Mouse (Mus musculus): ENCODE data around the gene Zbtb34. TPM values are rescaled to one million over a fixed set of nuclear protein-coding genes. Genes with fewer than 3 reads are reported as not detected.

Zbtb34 gene
- polyA plus RNA-seq, 1 experiment from 2014 or later, result 7.6 TPM

GRCm38 (mm10) chr2:33462066-33462465 lies 30.9 kb upstream of the Zbtb34 start:
- Histone ChIP-seq H3K9ac (replicated peaks; ENCODE audit: low read length) (no peak overlapping the region), H3K36me3 (replicated peaks; ENCODE audit: control insufficient read depth, insufficient read depth, low read depth, low read length) (no peaks in the 10 kb centered on the region; the same call in 1 of the 2 replicates), H3K4me2 (ENCODE audit: low read depth, low read length) (no peak overlapping the region), H3K27me3 (ENCODE audit: control insufficient read depth, insufficient read depth, low read length) (no peaks in the 10 kb centered on the region), H3K27ac (replicated peaks; ENCODE audit: low read depth, low read length) (no peak overlapping the region), H3K4me3 (ENCODE audit: low read depth, low read length) (no peak overlapping the region), H3K4me1 (ENCODE audit: control insufficient read depth, insufficient read depth, low read length) (no peaks in the 10 kb centered on the region), H3K9me3 (replicated peaks; ENCODE audit: control insufficient read depth, low read length) (no peaks in the 10 kb centered on the region)
- 88% methylated on average over 7 of the region's 7 CpGs for WGBS
- ATAC-seq (replicated peaks; ENCODE audit: insufficient number of reproducible peaks, low FRiP score, low TSS enrichment, low read depth), result no peak
- no peak for DNase-seq (ENCODE audit: low spot score)

- Histone ChIP-seq H3K9me3 (replicated peaks; ENCODE audit: control insufficient read depth, low read length) (no peaks in the 10 kb centered on the region), H3K4me1 (ENCODE audit: control insufficient read depth, insufficient read depth, low read length) (no peaks in the 10 kb centered on the region), H3K4me3 (ENCODE audit: low read depth, low read length) (no peak overlapping the region), H3K4me2 (ENCODE audit: low read depth, low read length) (no peak overlapping the region), H3K9ac (replicated peaks; ENCODE audit: low read length) (no peak overlapping the region), H3K27me3 (ENCODE audit: control insufficient read depth, insufficient read depth, low read length) (no peaks in the 10 kb centered on the region), H3K36me3 (replicated peaks; ENCODE audit: control insufficient read depth, insufficient read depth, low read depth, low read length) (no peaks in the 10 kb centered on the region; the same call in 1 of the 2 replicates), H3K27ac (replicated peaks; ENCODE audit: low read depth, low read length) (no peak overlapping the region)
- WGBS, result 81% methylated on average over 1 of the region's 1 CpGs
- ATAC-seq (replicated peaks; ENCODE audit: insufficient number of reproducible peaks, low FRiP score, low TSS enrichment, low read depth), result no peak
- no peak for DNase-seq (ENCODE audit: low spot score)
These were observed 29.9 kb upstream of the Zbtb34 start for GRCm38 (mm10) chr2:33461066-33461465.

- ATAC-seq (replicated peaks; ENCODE audit: insufficient number of reproducible peaks, low FRiP score, low TSS enrichment, low read depth) (no peak), DNase-seq (ENCODE audit: low spot score) (no peak)
- 86% methylated on average over 4 of the region's 4 CpGs for WGBS
- Histone ChIP-seq H3K4me3 (ENCODE audit: low read depth, low read length) (no peak overlapping the region), H3K27ac (replicated peaks; ENCODE audit: low read depth, low read length) (no peak overlapping the region), H3K36me3 (replicated peaks; ENCODE audit: control insufficient read depth, insufficient read depth, low read depth, low read length) (peaks cover 4% of the 10 kb centered on the region), H3K4me1 (ENCODE audit: control insufficient read depth, insufficient read depth, low read length) (no peaks in the 10 kb centered on the region), H3K9ac (replicated peaks; ENCODE audit: low read length) (no peak overlapping the region), H3K27me3 (ENCODE audit: control insufficient read depth, insufficient read depth, low read length) (no peaks in the 10 kb centered on the region), H3K9me3 (replicated peaks; ENCODE audit: control insufficient read depth, low read length) (no peaks in the 10 kb centered on the region), H3K4me2 (ENCODE audit: low read depth, low read length) (no peak overlapping the region)
These were observed 28.5 kb upstream of the Zbtb34 start for GRCm38 (mm10) chr2:33459660-33460059.

- DNase-seq (ENCODE audit: low spot score) (no peak), ATAC-seq (replicated peaks; ENCODE audit: insufficient number of reproducible peaks, low FRiP score, low TSS enrichment, low read depth) (no peak)
- Histone ChIP-seq H3K4me2 (ENCODE audit: low read depth, low read length) (no peak overlapping the region), H3K27ac (replicated peaks; ENCODE audit: low read depth, low read length) (no peak overlapping the region), H3K36me3 (replicated peaks; ENCODE audit: control insufficient read depth, insufficient read depth, low read depth, low read length) (peaks cover 9% of the 10 kb centered on the region), H3K9me3 (replicated peaks; ENCODE audit: control insufficient read depth, low read length) (no peaks in the 10 kb centered on the region), H3K4me3 (ENCODE audit: low read depth, low read length) (no peak overlapping the region), H3K4me1 (ENCODE audit: control insufficient read depth, insufficient read depth, low read length) (no peaks in the 10 kb centered on the region), H3K27me3 (ENCODE audit: control insufficient read depth, insufficient read depth, low read length) (no peaks in the 10 kb centered on the region), H3K9ac (replicated peaks; ENCODE audit: low read length) (no peak overlapping the region)
- 86% methylated on average over 3 of the region's 3 CpGs for WGBS
These were observed 25.6 kb upstream of the Zbtb34 start for GRCm38 (mm10) chr2:33456696-33457095.

GRCm38 (mm10) chr2:33456242-33456641 lies 25.1 kb upstream of the Zbtb34 start:
- peaks cover 9% of the 10 kb centered on the region for H3K36me3 ChIP-seq (replicated peaks; ENCODE audit: control insufficient read depth, insufficient read depth, low read depth, low read length)

GRCm38 (mm10) chr2:33455350-33455749 lies 24.2 kb upstream of the Zbtb34 start:
- Histone ChIP-seq H3K27me3 (ENCODE audit: control insufficient read depth, insufficient read depth, low read length) (no peaks in the 10 kb centered on the region), H3K4me2 (ENCODE audit: low read depth, low read length) (no peak overlapping the region), H3K36me3 (replicated peaks; ENCODE audit: control insufficient read depth, insufficient read depth, low read depth, low read length) (peaks cover 9% of the 10 kb centered on the region), H3K9ac (replicated peaks; ENCODE audit: low read length) (no peak overlapping the region), H3K4me1 (ENCODE audit: control insufficient read depth, insufficient read depth, low read length) (no peaks in the 10 kb centered on the region), H3K4me3 (ENCODE audit: low read depth, low read length) (no peak overlapping the region), H3K9me3 (replicated peaks; ENCODE audit: control insufficient read depth, low read length) (no peaks in the 10 kb centered on the region), H3K27ac (replicated peaks; ENCODE audit: low read depth, low read length) (no peak overlapping the region)
- DNase-seq (ENCODE audit: low spot score) (no peak), ATAC-seq (replicated peaks; ENCODE audit: insufficient number of reproducible peaks, low FRiP score, low TSS enrichment, low read depth) (no peak)
- 88% methylated on average over 3 of the region's 3 CpGs for WGBS

More at GRCm38 (mm10) chr2:33456242-33456641, 25.1 kb upstream of the Zbtb34 start:
- WGBS, result 85% methylated on average over 5 of the region's 5 CpGs
- H3K9me3 ChIP-seq (replicated peaks; ENCODE audit: control insufficient read depth, low read length), result no peaks in the 10 kb centered on the region
- no peaks in the 10 kb centered on the region for H3K27me3 ChIP-seq (ENCODE audit: control insufficient read depth, insufficient read depth, low read length)
- H3K27ac ChIP-seq (replicated peaks; ENCODE audit: low read depth, low read length), result no peak overlapping the region
- no peaks in the 10 kb centered on the region for H3K4me1 ChIP-seq (ENCODE audit: control insufficient read depth, insufficient read depth, low read length)
- DNase-seq (ENCODE audit: low spot score), result no peak
- no peak overlapping the region for H3K9ac ChIP-seq (replicated peaks; ENCODE audit: low read length)
- no peak for ATAC-seq (replicated peaks; ENCODE audit: insufficient number of reproducible peaks, low FRiP score, low TSS enrichment, low read depth)
- H3K4me3 ChIP-seq (ENCODE audit: low read depth, low read length), result no peak overlapping the region
- no peak overlapping the region for H3K4me2 ChIP-seq (ENCODE audit: low read depth, low read length)

- 85% methylated on average over 8 of the region's 8 CpGs for WGBS
- Histone ChIP-seq H3K9ac (replicated peaks; ENCODE audit: low read length) (no peak overlapping the region), H3K27ac (replicated peaks; ENCODE audit: low read depth, low read length) (no peak overlapping the region), H3K4me1 (ENCODE audit: control insufficient read depth, insufficient read depth, low read length) (no peaks in the 10 kb centered on the region), H3K4me2 (ENCODE audit: low read depth, low read length) (no peak overlapping the region), H3K4me3 (ENCODE audit: low read depth, low read length) (no peak overlapping the region), H3K27me3 (ENCODE audit: control insufficient read depth, insufficient read depth, low read length) (no peaks in the 10 kb centered on the region), H3K9me3 (replicated peaks; ENCODE audit: control insufficient read depth, low read length) (no peaks in the 10 kb centered on the region), H3K36me3 (replicated peaks; ENCODE audit: control insufficient read depth, insufficient read depth, low read depth, low read length) (peaks cover 9% of the 10 kb centered on the region)
- ATAC-seq (replicated peaks; ENCODE audit: insufficient number of reproducible peaks, low FRiP score, low TSS enrichment, low read depth) (no peak), DNase-seq (ENCODE audit: low spot score) (no peak)
These were observed 23.7 kb upstream of the Zbtb34 start for GRCm38 (mm10) chr2:33454816-33455215.

- Histone ChIP-seq H3K36me3 (replicated peaks; ENCODE audit: control insufficient read depth, insufficient read depth, low read depth, low read length) (peaks cover 9% of the 10 kb centered on the region), H3K27ac (replicated peaks; ENCODE audit: low read depth, low read length) (no peak overlapping the region), H3K27me3 (ENCODE audit: control insufficient read depth, insufficient read depth, low read length) (no peaks in the 10 kb centered on the region), H3K4me1 (ENCODE audit: control insufficient read depth, insufficient read depth, low read length) (no peaks in the 10 kb centered on the region), H3K4me3 (ENCODE audit: low read depth, low read length) (no peak overlapping the region), H3K9ac (replicated peaks; ENCODE audit: low read length) (no peak overlapping the region), H3K9me3 (replicated peaks; ENCODE audit: control insufficient read depth, low read length) (no peaks in the 10 kb centered on the region), H3K4me2 (ENCODE audit: low read depth, low read length) (no peak overlapping the region)
- WGBS, result 90% methylated on average over 3 of the region's 3 CpGs
- ATAC-seq (replicated peaks; ENCODE audit: insufficient number of reproducible peaks, low FRiP score, low TSS enrichment, low read depth) (no peak), DNase-seq (ENCODE audit: low spot score) (no peak)
These were observed 22.4 kb upstream of the Zbtb34 start for GRCm38 (mm10) chr2:33453476-33453875.

Data from embryonic facial prominence, embryonic 11.5 days (tissue).